Mouse (Mus musculus) small intestine, adult 2 months (tissue): ENCODE results near the gene Hivep2.

Experiments used
- CTCF ChIP-seq: fragments of 200-500 bp; IDR thresholded peaks from 2 replicates; pipeline ENCODE4 v1.5.1; 2012; ENCODE audit warnings: low read depth, mild to moderate bottlenecking, control low read depth, inconsistent platforms, low read length, moderate library complexity, mixed read lengths; ENCODE audit not compliant: insufficient replicate concordance, insufficient read length; ENCODE audit errors: extremely low read depth
- POLR2A ChIP-seq: fragments of 200-500 bp; IDR thresholded peaks from 2 replicates; pipeline ENCODE4 v1.6.1; 2012; ENCODE audit warnings: low read depth, mild to moderate bottlenecking, control low read depth, inconsistent platforms, low read length, moderate library complexity

GRCm38 (mm10) chr10:14055533-14055981, 89.7 kb downstream of the Hivep2 start:
- TF ChIP-seq CTCF (no peak), POLR2A (no peak)
